Comparison of ENCODE assay signal across 8 mouse cellular contexts in the genomic region with DNA sequence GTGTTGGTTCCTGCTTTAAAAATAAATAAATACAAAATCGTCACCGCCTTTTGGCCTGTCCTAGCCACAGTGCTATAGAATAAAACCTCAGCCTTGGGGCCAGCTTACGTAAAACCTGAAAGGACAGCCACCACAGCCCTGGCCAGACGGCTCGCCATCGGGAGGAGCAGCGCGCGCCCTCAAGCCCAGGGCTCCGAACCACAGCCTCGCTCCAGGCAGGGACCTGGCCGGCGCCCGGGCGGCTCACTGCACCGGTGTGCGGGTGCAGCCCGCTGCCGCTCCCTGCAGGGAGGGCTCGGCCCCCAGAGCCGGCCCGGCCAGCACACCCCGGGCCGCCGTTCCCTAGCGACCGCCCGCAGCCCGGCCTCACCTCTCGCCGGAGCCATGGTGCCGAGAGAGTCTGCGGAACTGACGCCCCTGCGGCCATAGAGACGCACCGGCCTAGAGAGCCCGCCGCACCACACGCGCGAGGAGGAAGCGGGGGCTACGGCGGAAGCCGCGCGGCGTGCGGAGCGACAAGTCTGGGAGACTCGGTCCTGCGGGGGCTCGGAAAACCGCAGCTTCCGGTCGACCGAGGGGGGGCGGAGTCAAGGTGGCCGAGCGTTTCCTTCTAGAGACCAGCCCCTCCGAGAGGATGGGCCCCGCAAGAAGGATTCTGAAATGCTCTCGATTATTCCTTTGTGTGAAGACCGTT. TPM values are rescaled to one million over a fixed set of nuclear protein-coding genes. Genes with fewer than 3 reads are reported as not detected.
DNase-seq lines count a peak whose midpoint lies in the region; ATAC-seq and TF ChIP-seq lines count a peak whose summit lies in the region.

Gene Slc35a1 (minus strand): TSS at position 565 of the 694 bp plus-strand sequence.

- H3K27ac ChIP-seq in forebrain, embryonic 12.5 days, result peak within 1 kb of the TSS; percentile 97
- peak within 1 kb of the TSS; percentile 86 for H3K27ac ChIP-seq in heart, postnatal 0 days (ENCODE audit: low read depth)
- H3K27ac ChIP-seq in liver, postnatal 0 days (ENCODE audit: low read depth), result peak within 1 kb of the TSS; percentile 86
- peak within 1 kb of the TSS; percentile 95 for H3K27ac ChIP-seq in neural tube, embryonic 14.5 days (ENCODE audit: low read depth, low read length)

- peak within 1 kb of the TSS; percentile 95 for H3K4me3 ChIP-seq in E14TG2a.4 (replicated peaks; ENCODE audit: low read length)
- H3K4me3 ChIP-seq in forebrain, embryonic 12.5 days (replicated peaks), result peak within 1 kb of the TSS; percentile 90
- peak within 1 kb of the TSS; percentile 89 for H3K4me3 ChIP-seq in heart, postnatal 0 days (ENCODE audit: low read depth, low read length)
- peak within 1 kb of the TSS; percentile 96 for H3K4me3 ChIP-seq in liver, postnatal 0 days (ENCODE audit: low read depth, low read length)
- H3K4me3 ChIP-seq in neural tube, embryonic 14.5 days (ENCODE audit: low read depth, low read length), result peak within 1 kb of the TSS; percentile 63

- peak within 1 kb of the TSS; percentile 51 for H3K4me2 ChIP-seq in forebrain, embryonic 12.5 days
- H3K4me2 ChIP-seq in heart, postnatal 0 days (ENCODE audit: low read depth, low read length), result peak within 1 kb of the TSS; percentile 75
- H3K4me2 ChIP-seq in liver, postnatal 0 days (ENCODE audit: low read depth, low read length), result peak within 1 kb of the TSS; percentile 86
- H3K4me2 ChIP-seq in neural tube, embryonic 14.5 days (ENCODE audit: low read depth, low read length), result peak within 1 kb of the TSS; percentile 64

- peak; percentile 82 for DNase-seq in c-Kit-positive CD71-positive TER-119-positive erythroid progenitor cells, embryonic 14.5 days (ENCODE audit: low spot score)
- DNase-seq in heart, postnatal 0 days (ENCODE audit: low spot score), result peak; percentile 87
- no peak for DNase-seq in large intestine, adult 2 months (ENCODE audit: low read depth, low spot score)
- DNase-seq in liver, postnatal 0 days, result peak; percentile 93
- peak; percentile 95 for DNase-seq in testis, postnatal 10 days (ENCODE audit: low spot score)

- TF ChIP-seq EP300 in heart, postnatal 0 days (IDR thresholded peaks at IDR 0.05; ENCODE audit: low read depth), result no peak
- 0 out of 2 replicates have a peak, but pooled peaks have one; percentile 16 for TF ChIP-seq EP300 in liver, postnatal 0 days (IDR thresholded peaks at IDR 0.05; ENCODE audit: low read depth)

- no peaks in the 10 kb centered on the region for H3K27me3 ChIP-seq in E14TG2a.4 (ENCODE audit: insufficient read depth, low read length)
- no peaks in the 10 kb centered on the region for H3K27me3 ChIP-seq in forebrain, embryonic 12.5 days
- H3K27me3 ChIP-seq in heart, postnatal 0 days (ENCODE audit: control insufficient read depth, insufficient read depth, low read length), result no peaks in the 10 kb centered on the region
- no peaks in the 10 kb centered on the region for H3K27me3 ChIP-seq in liver, postnatal 0 days (ENCODE audit: insufficient read depth, low read length)
- no peaks in the 10 kb centered on the region for H3K27me3 ChIP-seq in neural tube, embryonic 14.5 days (ENCODE audit: control insufficient read depth, insufficient read depth, low read length)

- peaks cover 11% of the 10 kb centered on the region for H3K36me3 ChIP-seq in E14TG2a.4 (ENCODE audit: insufficient read depth, low read length)
- peaks cover 11% of the 10 kb centered on the region; the same call in 1 of the 2 replicates for H3K36me3 ChIP-seq in forebrain, embryonic 12.5 days (replicated peaks)
- H3K36me3 ChIP-seq in heart, postnatal 0 days (replicated peaks; ENCODE audit: control insufficient read depth, insufficient read depth, low read length), result 0 out of 2 replicates have a peak, but pooled peaks cover 13% of the 10 kb centered on the region
- H3K36me3 ChIP-seq in liver, postnatal 0 days (replicated peaks; ENCODE audit: insufficient read depth, low read length), result peaks cover 6% of the 10 kb centered on the region; the same call in 1 of the 2 replicates
- peaks cover 4% of the 10 kb centered on the region for H3K36me3 ChIP-seq in neural tube, embryonic 14.5 days (ENCODE audit: control insufficient read depth, insufficient read depth, low read length)

- H3K9ac ChIP-seq in forebrain, embryonic 12.5 days, result peak within 1 kb of the TSS; percentile 92
- H3K9ac ChIP-seq in heart, postnatal 0 days (replicated peaks; ENCODE audit: low read depth, low read length), result peak within 1 kb of the TSS; percentile 89
- peak within 1 kb of the TSS; percentile 89 for H3K9ac ChIP-seq in liver, postnatal 0 days (replicated peaks)
- peak within 1 kb of the TSS; percentile 87 for H3K9ac ChIP-seq in neural tube, embryonic 14.5 days (replicated peaks; ENCODE audit: low read depth, low read length)

- under 1% methylated on average over 64 of the region's 65 CpGs for WGBS in forebrain, embryonic 12.5 days
- WGBS in heart, postnatal 0 days, result 1% methylated on average over 64 of the region's 65 CpGs
- under 1% methylated on average over 65 of the region's 65 CpGs for WGBS in large intestine, adult 2 months
- WGBS in liver, postnatal 0 days (ENCODE audit: insufficient replicate concordance), result under 1% methylated on average over 50 of the region's 65 CpGs
- WGBS in neural tube, embryonic 14.5 days, result under 1% methylated on average over 63 of the region's 65 CpGs

- peaks cover 17% of the 10 kb centered on the region for H3K4me1 ChIP-seq in E14TG2a.4 (replicated peaks; ENCODE audit: low read depth, low read length)
- peaks cover 9% of the 10 kb centered on the region for H3K4me1 ChIP-seq in forebrain, embryonic 12.5 days
- H3K4me1 ChIP-seq in heart, postnatal 0 days (ENCODE audit: control insufficient read depth, insufficient read depth), result peaks cover 6% of the 10 kb centered on the region; the same call in 1 of the 2 replicates
- peaks cover 2% of the 10 kb centered on the region; the same call in 1 of the 2 replicates for H3K4me1 ChIP-seq in liver, postnatal 0 days (ENCODE audit: insufficient read depth)
- H3K4me1 ChIP-seq in neural tube, embryonic 14.5 days (ENCODE audit: control insufficient read depth, insufficient read depth, low read length), result peaks cover 5% of the 10 kb centered on the region; the same call in 1 of the 2 replicates

- no peaks in the 10 kb centered on the region for H3K9me3 ChIP-seq in E14TG2a.4 (ENCODE audit: low read length)
- no peaks in the 10 kb centered on the region for H3K9me3 ChIP-seq in forebrain, embryonic 12.5 days
- H3K9me3 ChIP-seq in heart, postnatal 0 days (replicated peaks; ENCODE audit: control insufficient read depth, low read length), result no peaks in the 10 kb centered on the region
- H3K9me3 ChIP-seq in liver, postnatal 0 days (ENCODE audit: low read length), result no peaks in the 10 kb centered on the region
- no peaks in the 10 kb centered on the region for H3K9me3 ChIP-seq in neural tube, embryonic 14.5 days (ENCODE audit: control insufficient read depth, low read length)

- peak; percentile 98 for ATAC-seq in forebrain, embryonic 12.5 days (ENCODE audit: low FRiP score)
- ATAC-seq in heart, postnatal 0 days (ENCODE audit: insufficient read depth, low read depth), result peak; percentile 98
- ATAC-seq in liver, postnatal 0 days, result peak; percentile 98
- ATAC-seq in neural tube, embryonic 14.5 days (ENCODE audit: low read depth), result peak; percentile 98

- TF ChIP-seq CTCF in E14TG2a.4 (conservative IDR thresholded peaks at IDR 0.05; ENCODE audit: low read length), result no peak
- TF ChIP-seq CTCF in heart, postnatal 0 days (IDR thresholded peaks at IDR 0.05; ENCODE audit: low read depth), result no peak
- peak; percentile 18; the same call in 1 of the 2 replicates for TF ChIP-seq CTCF in liver, postnatal 0 days (IDR thresholded peaks at IDR 0.05; ENCODE audit: low read depth)

RNA-seq across cellular contexts. Expression of gene Slc35a1, which starts in this region (rescaled TPM):
- 50.2 and 50.8 TPM in 2 replicates for polyA plus RNA-seq in forebrain, embryonic 12.5 days (2016; fragmentation: Nextera tagmentation; extraction: Ambion mirVana)
- total RNA-seq in heart, postnatal 0 days (2014; rRNA removed; ENCODE audit: low replicate concordance), result 29.1 and 30.6 TPM in 2 replicates
- 31.8 and 32.2 TPM in 2 replicates for polyA plus RNA-seq in heart, postnatal 0 days (2015; fragmentation: Nextera tagmentation; extraction: Ambion mirVana)
- 13.1 and 15.5 TPM in 2 replicates for polyA plus RNA-seq in large intestine, adult 2 months (2012; rRNA removed)
- 10.6 and 12.3 TPM in 2 replicates for polyA plus RNA-seq in liver, postnatal 0 days (2015; fragmentation: Nextera tagmentation; extraction: Ambion mirVana)
- polyA plus RNA-seq in neural tube, embryonic 14.5 days (2014; fragmentation: Nextera tagmentation; extraction: Ambion mirVana), result 51.4 and 55.5 TPM in 2 replicates
